Mouse (Mus musculus) stomach, postnatal 0 days (tissue): ENCODE measurements around the gene Lrp1.

Experiments
- CTCF ChIP-seq: IDR thresholded peaks from 2 replicates; pipeline ENCODE4 v1.5.1; 2016; ENCODE audit warnings: antibody characterized with exemption, low read depth, mild to moderate bottlenecking, moderate library complexity
- EP300 ChIP-seq: optimal IDR thresholded peaks from 2 replicates; pipeline ENCODE3; 2016; ENCODE audit warnings: antibody characterized with exemption

DNA sequence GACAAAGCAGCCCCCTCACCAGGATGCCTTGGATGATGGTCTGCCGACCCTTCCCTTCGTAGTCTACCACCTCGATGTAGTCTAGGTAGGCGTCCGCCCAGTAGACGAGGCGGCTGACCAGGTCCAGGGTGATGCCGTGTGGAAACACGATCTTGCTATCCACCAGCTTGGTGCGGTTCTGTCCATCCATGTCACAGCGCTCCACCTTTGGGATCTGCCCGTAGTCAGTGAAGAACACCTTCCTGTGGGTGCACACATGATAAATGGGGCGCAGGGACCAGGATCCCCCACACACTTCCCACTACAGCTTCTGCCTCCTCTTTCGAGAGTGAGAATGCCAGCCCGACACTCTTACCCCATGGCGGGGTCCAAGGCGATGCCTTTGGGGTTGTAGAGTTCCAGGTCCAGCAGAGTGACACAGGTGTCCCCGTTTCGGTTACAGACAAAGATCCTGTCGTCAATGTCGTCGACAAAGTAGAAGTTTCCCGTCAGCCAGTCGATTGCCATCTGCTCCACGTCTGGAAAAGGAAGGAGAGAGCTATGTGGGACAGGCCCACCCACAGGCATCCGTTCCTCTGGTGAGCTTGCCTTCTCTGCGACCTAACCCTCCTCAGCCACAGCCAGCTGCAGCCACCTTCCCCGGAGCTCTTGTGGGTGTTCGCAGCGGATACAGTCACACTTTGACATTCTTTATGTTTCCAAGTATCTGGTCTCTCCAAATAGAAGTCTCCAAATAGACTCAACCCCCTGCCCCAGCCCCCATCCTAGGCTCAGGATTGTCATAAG lies 25.8 kb downstream of the Lrp1 start:
- TF ChIP-seq CTCF (no peak), EP300 (no peak)
